Mouse (Mus musculus) lung, postnatal 0 days (tissue): Measurements from ENCODE around the gene Preb. TPM values are rescaled to one million over a fixed set of nuclear protein-coding genes. Genes with fewer than 3 reads are reported as not detected.

ENCODE experiments used
- ATAC-seq: fragments of 200-750 bp; cut with Nextera tagmentation; 2 replicates; pipeline ENCODE4 v1.8.0; 2017; ENCODE audit warnings: moderate library complexity
- DNase-seq: peaks from one replicate; pipeline ENCODE4 v3.0.0-alpha.2; 2016; ENCODE audit warnings: low spot score
- H3K27ac ChIP-seq: fragments of 300-500 bp; sonication (generic); 2 replicates; pipeline ENCODE4 v1.5.1; 2014; ENCODE audit warnings: antibody characterized with exemption, mild to moderate bottlenecking, low read length, mixed read lengths
- H3K27me3 ChIP-seq: fragments of 300-500 bp; sonication (generic); replicated peaks from 2 replicates; pipeline ENCODE4 v1.6.1; 2014; ENCODE audit warnings: low read length, mixed read lengths; ENCODE audit not compliant: insufficient read depth
- H3K36me3 ChIP-seq: fragments of 300-500 bp; sonication (generic); 2 replicates; pipeline ENCODE4 v1.6.1; 2014; ENCODE audit warnings: low read length, mixed read lengths; ENCODE audit not compliant: insufficient read depth
- H3K4me1 ChIP-seq: fragments of 300-500 bp; sonication (generic); 2 replicates; pipeline ENCODE4 v1.6.1; 2014; ENCODE audit warnings: antibody characterized with exemption, low read depth, low read length, mixed read lengths; ENCODE audit not compliant: insufficient read depth
- H3K4me2 ChIP-seq: fragments of 300-500 bp; sonication (generic); replicated peaks from 2 replicates; pipeline ENCODE4 v1.6.1; 2014; ENCODE audit warnings: low read depth, mild to moderate bottlenecking, low read length, moderate library complexity, mixed read lengths
- H3K4me3 ChIP-seq: fragments of 300-500 bp; sonication (generic); 2 replicates; pipeline ENCODE4 v1.5.1; 2014; ENCODE audit warnings: low read depth, low read length
- H3K9ac ChIP-seq: fragments of 300-500 bp; sonication (generic); replicated peaks from 2 replicates; pipeline ENCODE4 v1.6.1; 2014; ENCODE audit warnings: low read depth, mild to moderate bottlenecking
- H3K9me3 ChIP-seq: fragments of 300-500 bp; sonication (generic); 2 replicates; pipeline ENCODE4 v1.6.1; 2016; ENCODE audit warnings: low read length, mixed read lengths
- CTCF ChIP-seq: IDR thresholded peaks from 2 replicates; pipeline ENCODE4 v1.5.1; 2016; ENCODE audit warnings: antibody characterized with exemption, mild to moderate bottlenecking
- EP300 ChIP-seq: IDR thresholded peaks from 2 replicates; pipeline ENCODE4 v1.6.1; 2016; ENCODE audit warnings: antibody characterized with exemption, mild to moderate bottlenecking, control low read depth
- WGBS: fragments of 180-500 bp; shearing (Covaris S2); extraction: QIAGEN DNeasy Blood & Tissue Kit; methylation state at CpG from one replicate; pipeline ENCODE4 v1.1.7; 2014; 5-methylcytosine and 5-hydroxymethylcytosine counted together
- polyA plus RNA-seq: library from polyadenylated mRNA; unstranded; fragments of >200 nt; fragmentation: Nextera tagmentation; extraction: Ambion mirVana; gene quantifications from 2 replicates; pipeline ENCODE4 v1.2.1, GENCODE M21; 2015

Gene Preb
- polyA plus RNA-seq, 1 experiment from 2014 or later = 76.5 TPM

GRCm38 (mm10) chr5:30994910-30995635 is 34.9 kb upstream of the Preb start:
- Histone ChIP-seq H3K4me3 (no peak overlapping the region), H3K4me1 (no peaks in the 10 kb centered on the region), H3K9me3 (no peaks in the 10 kb centered on the region), H3K4me2 (no peak overlapping the region), H3K9ac (no peak overlapping the region), H3K36me3 (no peaks in the 10 kb centered on the region), H3K27ac (no peak overlapping the region), H3K27me3 (no peaks in the 10 kb centered on the region)
- 52% methylated on average over 11 of the region's 11 CpGs for WGBS
- TF ChIP-seq EP300 (no peak), CTCF (no peak)
- no peak for ATAC-seq
- no peak for DNase-seq

- DNase-seq = no peak
- Histone ChIP-seq H3K4me2 (no peak overlapping the region), H3K27me3 (no peaks in the 10 kb centered on the region), H3K9ac (no peak overlapping the region), H3K27ac (no peak overlapping the region), H3K9me3 (no peaks in the 10 kb centered on the region), H3K4me1 (no peaks in the 10 kb centered on the region), H3K36me3 (no peaks in the 10 kb centered on the region), H3K4me3 (no peak overlapping the region)
- 72% methylated on average over 3 of the region's 3 CpGs for WGBS
- ATAC-seq = no peak
- no peak for TF ChIP-seq EP300
- no peak for TF ChIP-seq CTCF
Measured at GRCm38 (mm10) chr5:30994074-30994473, 33.9 kb upstream of the Preb start.

- Histone ChIP-seq H3K4me3 (no peak overlapping the region), H3K36me3 (no peaks in the 10 kb centered on the region), H3K27me3 (no peaks in the 10 kb centered on the region), H3K27ac (no peak overlapping the region), H3K4me1 (no peaks in the 10 kb centered on the region), H3K9ac (no peak overlapping the region), H3K9me3 (no peaks in the 10 kb centered on the region), H3K4me2 (no peak overlapping the region)
- WGBS = 76% methylated on average over 5 of the region's 5 CpGs
- DNase-seq (no peak), ATAC-seq (no peak)
- TF ChIP-seq EP300 = no peak
- no peak for TF ChIP-seq CTCF
Measured at GRCm38 (mm10) chr5:30992980-30993676, 33.0 kb upstream of the Preb start.

GRCm38 (mm10) chr5:30982357-30982756 is 22.2 kb upstream of the Preb start:
- H3K27me3 ChIP-seq = no peaks in the 10 kb centered on the region
- H3K9ac ChIP-seq = no peak overlapping the region
- H3K9me3 ChIP-seq = no peaks in the 10 kb centered on the region
- no peaks in the 10 kb centered on the region for H3K4me1 ChIP-seq
- peak; percentile 47 for DNase-seq
- H3K4me3 ChIP-seq = no peak overlapping the region
- H3K36me3 ChIP-seq = no peaks in the 10 kb centered on the region
- H3K27ac ChIP-seq = no peak overlapping the region
- 27% methylated on average over 2 of the region's 2 CpGs for WGBS
- no peak for TF ChIP-seq EP300
- TF ChIP-seq CTCF = peak; percentile 66
- H3K4me2 ChIP-seq = no peak overlapping the region
- no peak for ATAC-seq

GRCm38 (mm10) chr5:30974870-30975656 is 14.9 kb upstream of the Preb start:
- no peaks in the 10 kb centered on the region for H3K9me3 ChIP-seq
- no peaks in the 10 kb centered on the region for H3K36me3 ChIP-seq
- 58% methylated on average over 9 of the region's 9 CpGs for WGBS
- H3K4me1 ChIP-seq = no peaks in the 10 kb centered on the region
- DNase-seq (peak; percentile 43), ATAC-seq (peak; percentile 80)
- TF ChIP-seq EP300 (peak; percentile 12; the same call in 1 of the 2 replicates), CTCF (no peak)
- H3K4me3 ChIP-seq = no peak overlapping the region
- no peak overlapping the region for H3K4me2 ChIP-seq
- H3K27me3 ChIP-seq = no peaks in the 10 kb centered on the region
- H3K9ac ChIP-seq = no peak overlapping the region
- H3K27ac ChIP-seq = no peak overlapping the region

GRCm38 (mm10) chr5:30969440-30969839 is 9.3 kb upstream of the Preb start:
- no peak overlapping the region for H3K4me3 ChIP-seq
- H3K9me3 ChIP-seq = no peaks in the 10 kb centered on the region
- H3K36me3 ChIP-seq = no peaks in the 10 kb centered on the region
- DNase-seq (no peak), ATAC-seq (no peak)
- TF ChIP-seq EP300 = no peak
- no peak for TF ChIP-seq CTCF
- H3K27me3 ChIP-seq = no peaks in the 10 kb centered on the region
- no peak overlapping the region for H3K4me2 ChIP-seq
- 45% methylated on average over 2 of the region's 2 CpGs for WGBS
- H3K9ac ChIP-seq = no peak overlapping the region
- H3K27ac ChIP-seq = no peak overlapping the region
- H3K4me1 ChIP-seq = no peaks in the 10 kb centered on the region
